Mouse (Mus musculus) cerebellum, adult 11 months (tissue): ENCODE results near the gene Cyth1.

ENCODE experiments used
- DNase-seq: peaks from one replicate; pipeline ENCODE4 v3.0.0; 2022

The Cyth1 gene

DNA sequence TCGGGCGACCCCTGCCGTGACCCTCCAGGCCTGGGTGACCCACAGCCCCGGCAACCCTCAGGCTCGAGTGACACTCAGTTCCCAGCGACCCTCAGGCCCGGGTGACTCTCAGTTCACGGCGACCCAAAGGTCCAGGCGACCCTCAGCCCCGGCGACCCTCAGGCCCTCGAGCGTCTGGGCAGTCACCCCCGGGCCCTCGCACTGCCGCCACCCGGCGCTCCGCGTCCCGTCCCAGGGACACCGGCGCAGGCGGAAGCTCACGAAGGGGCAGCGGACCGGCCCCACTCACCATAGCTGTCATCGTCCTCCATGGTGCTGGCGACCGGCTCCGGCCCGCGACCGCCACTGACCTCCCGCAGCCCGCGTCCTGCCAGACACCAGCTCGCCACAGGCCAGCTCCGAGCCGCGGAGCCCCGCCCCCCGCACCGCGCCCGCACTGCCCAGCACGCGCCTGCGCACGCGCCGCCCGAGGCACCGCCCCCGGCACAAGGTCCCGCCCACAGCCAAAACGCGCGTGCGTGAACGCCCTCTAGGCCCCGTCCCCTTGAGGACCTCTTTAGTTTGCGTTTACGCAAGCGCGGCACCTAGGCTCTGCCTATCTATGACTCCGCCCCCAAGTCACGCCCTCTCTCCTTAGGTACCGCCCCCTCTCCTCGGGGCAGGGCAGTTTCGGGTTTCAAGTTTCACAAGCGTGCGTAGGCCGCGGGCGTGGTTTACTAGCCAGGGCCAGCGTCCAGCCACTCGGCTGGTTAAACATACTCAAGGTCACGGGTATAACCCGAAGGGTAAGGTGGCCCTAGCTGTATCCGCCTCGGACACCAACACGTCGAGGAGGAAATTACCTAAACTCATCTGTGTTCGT is at the start of gene Cyth1:
TSS of gene Cyth1 (minus strand) at position 443 of the 862 bp plus-strand sequence.
- DNase-seq: peak; percentile 99

DNA sequence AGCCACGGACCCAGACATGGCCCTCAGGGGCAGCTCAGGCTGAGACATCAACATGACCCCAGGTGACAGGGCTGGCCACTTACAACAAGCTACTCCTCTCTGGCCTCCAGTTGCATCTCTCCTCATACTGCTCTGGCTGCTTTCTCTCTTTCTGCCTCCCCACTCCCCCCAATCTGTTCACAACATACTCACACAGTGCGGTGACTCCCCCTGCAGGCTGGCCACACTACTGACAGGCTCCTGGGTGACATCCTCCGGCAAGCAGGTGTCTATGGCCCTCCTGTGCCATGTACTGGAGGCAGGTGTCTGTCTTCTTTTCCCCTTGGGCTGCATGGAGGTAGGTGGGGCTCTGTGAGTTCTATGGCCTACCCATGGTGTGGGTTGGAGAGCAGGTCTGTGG is 49.6 kb upstream of the Cyth1 start:
- DNase-seq: no peak

DNA sequence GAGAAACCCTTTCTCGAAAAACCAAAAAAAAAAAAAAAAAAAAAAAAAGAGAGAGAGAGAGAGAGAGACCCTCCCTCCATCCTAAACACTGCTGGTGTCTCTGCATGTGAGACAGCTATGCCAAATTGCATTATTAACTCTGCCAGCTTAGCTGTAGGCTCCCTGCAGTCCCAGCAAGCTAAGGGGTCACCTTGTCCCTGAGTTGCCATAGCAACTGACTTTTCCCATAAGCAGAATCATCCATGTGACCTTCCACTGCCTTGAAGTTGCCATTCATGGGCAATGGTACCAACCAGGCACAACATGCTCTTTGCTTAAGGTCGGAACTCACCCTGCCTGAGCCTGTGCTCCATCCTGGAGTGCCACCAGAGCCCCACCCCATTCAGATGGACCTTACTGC is 46.6 kb upstream of the Cyth1 start:
- DNase-seq: no peak

DNA sequence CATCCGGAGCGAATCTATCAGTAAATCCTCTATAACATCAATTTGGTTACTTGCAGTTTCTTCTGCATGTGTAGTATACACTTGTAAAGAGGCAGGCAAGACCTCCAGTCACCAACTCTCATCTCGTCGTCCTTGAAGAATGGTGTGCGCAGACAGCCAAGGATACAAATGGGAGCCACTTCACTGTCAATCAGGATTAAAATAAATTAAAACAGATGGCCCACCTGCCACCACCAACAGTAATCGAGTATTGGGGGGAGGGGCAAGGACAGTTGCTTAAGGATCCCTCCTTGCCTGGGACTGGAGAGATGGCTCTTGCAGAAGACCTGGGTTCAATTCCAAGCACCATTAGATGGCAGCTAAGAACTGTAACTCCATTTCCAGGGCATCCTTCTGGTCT is 44.3 kb upstream of the Cyth1 start:
- DNase-seq: no peak

DNA sequence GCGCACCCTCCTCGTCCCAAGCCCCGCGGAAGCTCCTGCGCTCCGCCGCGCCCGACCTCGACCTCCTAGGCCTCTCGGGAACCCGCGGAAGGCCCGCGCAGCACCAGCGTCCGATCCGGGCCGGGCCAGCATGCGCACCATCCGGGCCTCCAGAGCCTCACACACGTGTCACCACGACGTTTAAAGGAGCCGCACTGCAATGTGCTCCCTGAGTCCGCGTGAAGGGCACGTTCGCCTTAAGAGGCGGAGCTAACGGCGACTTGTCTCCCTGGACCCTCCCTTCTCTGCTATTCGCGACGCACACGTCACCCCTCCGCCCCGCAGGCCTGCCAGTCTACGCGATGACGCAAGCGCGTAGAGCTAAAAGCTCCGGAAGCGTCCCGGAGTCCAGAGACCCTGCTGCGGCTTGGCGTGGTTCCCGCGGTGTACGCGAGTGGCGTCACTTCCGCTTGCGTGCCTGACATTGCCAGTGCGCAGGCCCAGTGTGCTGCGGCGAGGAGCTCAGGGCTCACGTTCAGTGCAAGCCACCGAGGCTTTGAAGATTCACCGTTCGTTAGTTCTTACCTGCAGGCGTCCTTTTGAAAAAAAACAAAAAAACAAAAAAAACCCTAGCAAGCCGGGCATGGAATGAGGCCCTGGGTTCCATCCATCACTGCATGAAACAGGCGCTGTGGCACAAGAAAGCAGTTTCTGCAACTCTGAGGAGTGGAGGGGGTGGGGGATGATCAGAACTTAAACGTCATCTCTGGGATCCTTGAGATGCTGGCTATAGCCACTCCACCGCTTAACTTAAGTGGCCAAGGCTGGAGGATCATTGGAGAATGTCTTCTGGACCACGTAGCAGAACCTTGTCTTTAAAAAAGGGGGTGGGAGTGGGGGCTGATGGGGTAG is 41.9 kb upstream of the Cyth1 start, which contains the start of gene Usp36:
TSS of gene Usp36 (minus strand) at position 246 of the 891 bp plus-strand sequence.
- DNase-seq: peak; percentile 100

DNA sequence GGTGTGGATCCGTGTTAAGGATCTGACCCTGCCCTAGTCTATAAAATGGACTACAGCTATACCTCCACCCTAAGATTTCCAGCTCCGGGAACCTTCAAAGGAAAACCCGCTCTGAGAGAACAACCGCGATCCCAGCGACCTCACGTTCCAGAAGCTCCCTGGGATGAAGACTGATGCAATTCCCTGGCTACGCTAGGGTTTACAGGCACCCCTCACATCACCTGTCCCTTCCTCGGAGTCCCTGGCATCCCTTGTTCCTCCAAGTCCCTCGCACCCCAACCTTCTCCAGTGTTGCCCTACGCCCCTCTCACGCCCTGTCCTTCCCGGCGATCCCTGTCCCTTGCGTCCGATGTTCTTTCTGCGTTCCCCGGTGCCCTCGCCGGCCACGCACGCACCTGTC is 41.2 kb upstream of the Cyth1 start:
- no peak for DNase-seq

DNA sequence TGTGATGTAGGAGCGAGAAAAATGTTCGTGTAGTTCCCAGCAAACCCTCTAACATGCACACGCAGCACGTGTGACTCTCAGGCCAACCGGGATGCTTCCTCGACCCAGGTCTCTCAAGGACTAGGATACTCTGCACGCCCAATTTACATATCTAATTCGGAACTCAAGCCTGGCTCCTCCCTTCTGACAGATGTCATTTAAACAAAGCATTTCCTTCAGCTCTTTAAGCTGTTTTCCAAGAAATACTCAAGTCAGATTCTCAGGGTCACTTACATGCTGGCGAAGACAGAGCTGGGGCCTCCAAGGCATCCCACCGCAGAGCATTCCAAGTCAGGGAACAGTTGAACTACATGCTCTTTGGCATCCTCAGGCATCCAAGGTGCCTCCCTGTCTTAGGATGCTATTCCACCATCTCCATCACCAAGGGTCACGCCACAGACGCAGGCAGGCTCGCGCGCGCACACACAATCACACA is 40.7 kb upstream of the Cyth1 start:
- no peak for DNase-seq

DNA sequence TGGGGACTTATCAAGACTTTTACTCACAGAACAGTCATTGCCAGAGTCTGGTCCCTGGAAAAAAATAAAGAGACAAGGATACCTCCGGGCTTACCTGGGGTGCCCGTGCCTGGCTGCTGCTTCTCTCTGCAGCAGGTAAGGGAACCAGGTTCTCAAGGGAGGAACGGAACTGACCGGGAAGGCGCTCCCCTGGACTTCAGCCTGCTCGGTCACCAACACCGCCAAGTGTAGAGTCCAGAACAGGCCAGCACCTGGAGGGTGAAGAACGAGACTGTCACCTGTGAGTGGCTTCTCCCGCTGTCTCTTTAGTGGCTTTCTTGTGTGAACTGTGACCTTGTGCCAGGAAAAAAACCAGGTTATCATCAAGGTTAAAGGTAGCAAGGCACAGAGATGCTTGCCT is 39.2 kb upstream of the Cyth1 start:
- no peak for DNase-seq

DNA sequence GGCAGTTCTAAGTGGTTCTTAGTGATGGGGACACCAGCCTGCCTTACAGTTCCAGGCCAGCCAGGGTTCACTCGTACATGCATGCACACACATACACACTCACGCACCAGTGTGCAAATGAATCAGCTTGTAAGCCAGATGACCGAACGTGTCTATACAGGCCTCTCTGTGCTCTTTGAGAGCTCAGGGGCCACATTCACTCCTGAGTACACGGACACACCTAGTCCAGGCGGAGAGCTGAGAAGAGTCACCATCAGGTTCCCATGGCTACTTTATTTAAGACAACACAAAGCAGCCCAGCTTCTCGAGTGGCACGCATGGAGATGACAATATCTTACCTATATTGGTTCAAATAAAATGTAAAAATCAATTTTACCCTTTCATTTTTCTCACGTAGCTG is 38.0 kb upstream of the Cyth1 start:
- DNase-seq: no peak

DNA sequence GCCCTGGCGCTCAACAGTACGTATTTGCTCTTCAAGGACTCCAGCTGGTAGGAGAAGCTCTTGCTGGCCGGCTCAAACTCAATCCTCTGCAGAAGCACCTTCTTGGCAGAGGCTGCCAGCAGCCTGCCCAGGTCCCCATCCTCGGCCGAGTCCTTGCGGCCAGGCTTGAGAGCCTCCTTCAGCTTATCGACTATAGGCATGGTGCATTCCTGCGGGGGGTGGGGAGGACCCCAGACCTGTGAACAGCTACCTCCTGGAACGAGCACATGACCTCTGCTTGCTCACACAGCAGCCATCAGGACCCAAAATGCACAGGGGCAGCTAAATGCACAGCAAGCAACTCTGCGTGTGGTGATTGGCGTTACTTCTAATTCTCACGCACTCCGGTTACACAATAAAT is 37.4 kb upstream of the Cyth1 start:
- DNase-seq: no peak

DNA sequence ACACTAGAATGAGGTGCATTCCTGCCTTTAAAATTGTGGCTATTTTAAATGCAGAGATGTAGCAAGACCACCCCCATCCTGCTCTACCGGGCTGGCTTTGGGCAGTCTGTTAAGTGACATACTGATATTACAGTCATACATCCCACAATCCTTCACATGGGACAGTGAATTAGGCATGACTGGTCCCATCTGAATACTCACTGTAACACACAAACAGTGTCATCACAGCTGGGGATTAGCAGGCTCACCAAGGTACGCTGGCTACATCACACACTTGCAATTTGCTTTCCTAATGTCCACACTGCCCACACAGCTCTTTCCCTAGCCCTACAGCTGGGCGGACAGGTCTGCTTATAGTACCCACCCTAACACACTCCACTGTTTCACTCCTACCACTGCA is 31.8 kb upstream of the Cyth1 start:
- no peak for DNase-seq

DNA sequence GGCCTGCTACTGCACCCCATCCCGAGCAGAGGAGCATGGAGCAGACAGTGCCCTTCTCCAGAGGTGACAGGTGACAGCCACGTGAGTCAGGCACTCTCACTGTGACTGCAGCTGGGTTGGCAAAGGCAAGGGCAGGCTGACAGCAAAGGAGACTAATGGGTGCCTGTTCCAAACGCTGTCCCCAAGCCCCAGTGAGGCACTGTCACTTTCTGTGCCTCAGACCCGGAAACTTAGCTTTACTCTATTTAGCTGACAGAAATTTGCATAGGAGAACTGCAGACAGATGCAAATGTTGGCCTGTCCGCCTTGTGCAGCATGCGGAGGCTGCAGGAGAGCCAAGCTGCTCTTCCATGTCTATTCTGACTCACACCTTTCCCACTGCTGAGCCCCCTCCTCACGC is 27.9 kb upstream of the Cyth1 start:
- DNase-seq: no peak

DNA sequence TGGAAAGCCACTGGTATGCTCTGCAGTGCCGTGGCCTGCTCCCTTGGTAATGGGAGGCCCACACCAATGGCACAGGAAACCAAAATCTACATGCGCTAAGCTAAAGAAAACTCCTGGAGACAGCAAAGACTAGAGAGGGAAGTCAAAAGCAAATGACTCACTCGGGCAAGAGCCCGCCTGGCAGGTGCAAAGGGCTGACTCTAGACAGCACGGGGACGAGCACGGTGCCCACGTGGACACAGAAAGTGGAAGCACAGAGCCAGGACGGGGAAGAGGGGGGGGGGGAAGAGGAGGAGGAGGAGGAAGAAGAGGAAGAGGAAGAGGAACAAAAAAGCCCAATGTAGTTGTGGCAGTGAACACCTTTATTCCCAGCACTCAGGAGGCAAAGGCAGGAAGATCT is 26.7 kb upstream of the Cyth1 start:
- DNase-seq: no peak

DNA sequence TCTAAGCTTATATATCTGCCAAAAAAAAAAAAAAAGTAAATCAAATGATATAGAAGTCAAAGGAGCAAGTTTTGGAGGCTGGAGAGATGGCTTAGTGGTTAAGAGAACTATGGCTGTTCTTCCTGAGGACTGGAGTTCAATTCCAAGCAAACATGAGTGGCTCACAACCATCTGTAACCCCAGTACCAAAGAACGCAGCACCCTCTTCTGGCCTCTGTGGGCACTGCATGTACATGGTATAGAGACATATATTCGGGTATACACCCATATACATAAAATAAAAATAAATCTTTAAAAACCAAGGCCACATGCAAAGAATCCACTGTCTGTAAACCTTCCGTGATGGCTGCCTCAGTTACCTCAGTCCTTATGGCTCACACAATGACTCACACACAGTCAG is 21.4 kb upstream of the Cyth1 start:
- DNase-seq: no peak

DNA sequence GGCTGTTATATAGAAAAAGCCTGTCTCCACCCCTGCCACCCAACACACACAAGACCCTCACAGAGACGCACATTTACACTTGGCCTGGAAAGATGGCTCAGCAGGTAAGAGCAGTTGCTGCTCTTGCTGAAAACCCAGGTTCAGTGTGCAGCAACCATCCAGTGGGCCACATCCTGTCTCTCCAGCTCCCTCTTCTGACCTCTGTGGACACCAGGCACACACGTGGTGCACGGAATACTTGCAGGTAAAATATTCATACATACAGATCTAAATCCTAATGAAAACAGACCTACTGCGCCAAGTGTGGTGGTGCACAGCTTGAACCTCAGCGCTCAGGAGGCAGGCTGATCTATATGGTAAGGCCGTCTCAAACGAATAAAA is 18.3 kb upstream of the Cyth1 start:
- no peak for DNase-seq

DNA sequence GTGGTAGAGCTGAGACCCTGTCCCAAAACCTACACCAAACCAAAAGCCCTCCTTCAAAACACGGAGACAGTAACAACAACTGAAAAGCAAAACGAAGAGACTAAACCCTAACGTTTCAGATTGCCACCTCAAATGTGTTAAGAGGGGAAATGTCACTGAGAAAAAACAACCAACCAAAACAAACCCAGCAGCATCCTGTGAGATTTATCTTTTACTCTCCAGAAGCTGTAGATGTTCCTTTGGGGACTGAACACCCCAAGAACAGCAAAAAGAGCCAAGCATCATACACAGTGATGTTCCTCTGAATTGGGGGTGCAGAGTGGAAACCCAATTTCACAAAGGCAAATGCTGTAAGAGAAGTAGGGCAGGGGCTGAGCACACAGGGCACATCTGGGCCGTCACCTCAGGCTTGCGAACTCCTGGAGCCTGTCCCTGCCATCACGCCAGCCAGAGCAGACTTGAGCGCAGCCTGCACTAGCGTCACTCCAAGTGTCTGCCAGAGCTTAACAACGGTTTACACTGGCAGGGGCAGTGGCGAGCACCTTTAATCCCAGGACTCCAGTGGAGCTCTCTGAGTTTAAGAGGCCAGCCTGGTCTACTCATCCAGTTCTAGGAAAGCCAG is 17.8 kb upstream of the Cyth1 start:
- no peak for DNase-seq

DNA sequence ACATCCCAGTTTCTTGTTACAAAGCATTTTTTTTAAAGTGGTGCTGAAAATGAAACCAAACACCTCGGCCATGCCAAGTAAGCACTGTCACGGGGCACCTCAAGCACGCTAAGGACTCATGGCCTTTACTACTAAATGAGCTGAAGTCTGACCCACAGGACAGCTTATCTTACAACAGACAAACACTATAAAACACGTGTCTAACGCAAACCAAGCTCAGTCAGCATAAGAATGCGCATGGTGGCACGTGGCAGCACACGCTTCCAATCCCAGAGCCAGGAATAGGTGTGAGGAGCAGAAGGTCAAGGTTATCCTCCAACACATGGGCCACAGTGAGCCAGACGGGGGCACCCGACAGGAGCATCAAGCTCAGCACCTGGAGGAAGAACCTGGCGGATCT is 17.2 kb upstream of the Cyth1 start:
- no peak for DNase-seq

DNA sequence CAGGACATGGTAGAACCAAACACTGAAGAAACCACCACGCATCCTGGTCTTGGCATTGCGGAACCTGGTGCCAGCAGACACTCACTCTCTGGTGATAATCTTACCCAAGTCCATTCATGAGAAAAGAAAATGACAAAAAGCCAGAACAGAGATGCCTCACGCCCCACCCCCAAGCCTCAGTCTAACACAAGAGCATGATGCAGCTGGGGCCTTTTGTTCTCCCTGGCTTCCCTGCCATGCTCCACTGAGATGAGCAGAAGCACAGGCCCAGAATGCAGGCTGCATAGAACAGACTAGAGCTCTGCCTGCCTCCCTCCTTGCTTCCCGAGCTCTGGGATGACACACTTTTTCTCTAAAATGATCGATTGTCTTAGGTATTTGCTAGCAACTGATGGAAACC is 14.8 kb upstream of the Cyth1 start:
- DNase-seq: no peak

DNA sequence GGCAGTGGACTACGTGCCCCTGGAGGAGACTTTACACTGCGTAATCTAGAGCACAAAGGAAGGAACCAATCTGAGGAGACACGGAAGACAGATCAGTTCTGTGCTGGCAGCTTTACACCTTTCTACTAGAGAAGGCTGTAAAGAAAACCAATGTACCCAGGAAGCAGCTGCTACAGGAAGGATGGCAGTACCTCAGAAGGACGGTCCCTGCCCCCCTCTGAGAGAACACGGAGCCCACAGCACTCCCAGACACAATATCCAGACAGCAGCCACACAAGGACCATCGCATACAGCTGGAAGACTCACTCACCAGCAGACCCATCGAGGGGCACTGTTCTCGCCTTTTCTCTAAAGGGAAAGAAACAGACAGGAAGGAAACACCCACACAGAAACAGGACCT is 11.7 kb upstream of the Cyth1 start:
- no peak for DNase-seq

DNA sequence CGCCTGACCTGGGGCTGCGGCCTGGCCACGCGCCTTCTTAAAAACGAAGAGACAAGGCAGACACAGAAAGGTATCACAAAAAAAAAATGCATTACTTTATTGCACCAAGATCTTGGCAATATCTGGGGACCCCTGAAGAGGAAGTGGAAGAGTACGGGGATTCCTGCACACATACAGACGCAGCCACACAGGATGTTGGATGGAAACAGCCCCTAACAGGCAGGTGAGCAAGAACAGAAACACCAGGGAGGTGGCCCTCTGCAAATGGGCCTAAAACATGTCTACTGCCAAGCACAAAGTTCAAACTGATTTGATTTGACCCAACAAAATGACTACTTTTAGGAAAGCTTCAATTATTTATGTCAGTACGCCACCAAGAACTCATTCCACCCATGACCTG is 11.2 kb upstream of the Cyth1 start:
- DNase-seq: no peak

DNA sequence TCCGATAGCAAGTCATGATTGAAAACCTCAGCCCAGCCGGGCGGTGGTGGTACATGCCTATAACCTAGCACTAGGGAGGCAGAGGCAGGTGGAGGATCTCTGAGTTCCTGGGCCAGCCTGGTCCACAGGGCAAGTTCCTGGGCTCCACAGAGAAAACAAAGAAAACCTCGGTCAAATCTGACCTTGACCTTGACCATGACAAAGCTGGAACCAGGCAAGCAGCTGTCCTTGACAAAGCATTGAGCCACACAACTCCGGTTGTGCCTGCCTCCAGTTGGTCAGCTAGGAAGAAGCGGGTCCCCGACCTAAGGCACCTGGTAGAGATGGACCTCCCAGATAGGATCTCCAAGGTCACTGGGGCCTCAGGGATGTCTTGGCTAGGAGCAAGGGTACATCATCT is 8.0 kb upstream of the Cyth1 start:
- DNase-seq: no peak

DNA sequence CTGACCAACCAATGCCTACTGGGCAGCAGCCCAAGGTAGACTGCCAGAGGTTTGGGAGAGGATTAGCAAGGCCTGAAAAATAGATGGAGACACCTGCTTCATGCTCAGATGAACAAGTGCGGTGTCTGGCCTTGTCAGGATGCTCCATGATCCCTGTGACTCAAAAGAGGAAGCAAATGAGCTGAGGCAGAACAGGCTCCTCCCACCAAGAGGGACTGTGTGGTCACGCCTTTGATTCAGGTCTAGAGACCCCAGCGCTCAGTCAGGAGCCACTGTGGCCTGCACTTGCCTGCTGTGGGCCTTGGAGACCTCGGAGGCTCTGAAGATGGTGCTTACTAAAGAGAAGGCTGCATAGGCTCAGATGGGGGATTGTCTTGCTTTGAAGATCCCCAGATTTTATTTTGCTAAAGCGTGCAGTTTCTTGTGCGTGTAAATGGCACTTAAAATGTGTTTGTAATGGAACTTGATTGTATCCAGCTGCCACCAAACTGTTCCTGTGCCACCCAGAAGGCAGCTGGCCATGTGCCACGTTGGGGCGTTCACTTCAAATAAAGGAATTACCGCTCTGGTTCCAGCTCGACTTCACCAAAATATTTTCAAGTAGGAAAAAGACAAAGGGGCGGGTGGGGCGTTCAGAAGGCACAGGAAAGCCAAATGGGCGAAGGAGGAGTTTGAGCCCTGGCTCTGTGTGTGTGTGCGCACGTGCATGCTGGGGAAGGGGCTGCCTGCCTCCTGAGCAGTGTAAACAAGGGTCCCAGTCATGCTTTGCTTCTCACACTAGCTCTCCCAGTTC is 6.0 kb upstream of the Cyth1 start:
- DNase-seq: peak; percentile 87
